Mouse (Mus musculus) megakaryocyte progenitor cell, adult 5-6 weeks (primary cell): Measurements from ENCODE around the gene Ankrd16. TPM values are rescaled to one million over a fixed set of nuclear protein-coding genes. Genes with fewer than 3 reads are reported as not detected.

Experiments
- total RNA-seq, 2 experiments: library from RNA; stranded (forward) in 1 of 2; stranded (reverse) in 1 of 2; fragments of 157-497, 149-512 nt in 1 of 2; fragments of 200-1000 nt in 1 of 2; gene quantifications; 2 replicates each; pipeline versions ENCODE4 v1.2.3 to v1.2.4; 2015 to 2017

The Ankrd16 gene
- total RNA-seq, 2 experiments from 2014 or later = 27.4 to 37.6 TPM

Other genes with a start within 250 kb of the Ankrd16 start
- 48.2 and 49.0 TPM in 2 replicates for gene Pfkfb3, start 223.8 kb upstream of the Ankrd16 start, total RNA-seq (2015)
- 40.9 and 45.9 TPM in 2 replicates for gene Pfkfb3, start 223.8 kb upstream of the Ankrd16 start, total RNA-seq (2017)
- 137 and 153 TPM in 2 replicates for gene Rbm17, start 173.7 kb upstream of the Ankrd16 start, total RNA-seq (2015)
- gene Rbm17, start 173.7 kb upstream of the Ankrd16 start, total RNA-seq (2017) = 129 and 175 TPM in 2 replicates
- not detected in 2 replicates for gene Gm17490, start 151.6 kb upstream of the Ankrd16 start, total RNA-seq (2015)
- not detected in 2 replicates for gene Gm17490, start 151.6 kb upstream of the Ankrd16 start, total RNA-seq (2017)
- not detected in 2 replicates for gene Il2ra, start 135.1 kb upstream of the Ankrd16 start, total RNA-seq (2015)
- gene Il2ra, start 135.1 kb upstream of the Ankrd16 start, total RNA-seq (2017) = not detected in 2 replicates
- gene Il15ra, start 72.6 kb upstream of the Ankrd16 start, total RNA-seq (2015) = 22.2 and 27.2 TPM in 2 replicates
- 21.3 and 27.5 TPM in 2 replicates for gene Il15ra, start 72.6 kb upstream of the Ankrd16 start, total RNA-seq (2017)
- gene Fbh1, start 294 bp upstream of the Ankrd16 start, total RNA-seq (2015) = 56.3 and 58.3 TPM in 2 replicates
- 101 and 113 TPM in 2 replicates for gene Fbh1, start 294 bp upstream of the Ankrd16 start, total RNA-seq (2017)